Mouse (Mus musculus): ENCODE measurements around the gene Iah1. TPM values are rescaled to one million over a fixed set of nuclear protein-coding genes. Genes with fewer than 3 reads are reported as not detected.

Gene Iah1
- polyA plus RNA-seq, 2 experiments: 45.6 to 52.9 TPM

- WGBS: 78% methylated on average over 5 of the region's 5 CpGs
- H3K36me3 ChIP-seq (ENCODE audit: control insufficient read depth, insufficient read depth, low read length): peaks cover 80% of the 10 kb centered on the region
These were observed 7.9 kb downstream of the Iah1 start for GRCm38 (mm10) chr12:21324101-21324500.

GRCm38 (mm10) chr12:21325266-21325665 is 9.1 kb downstream of the Iah1 start:
- WGBS: 87% methylated on average over 8 of the region's 8 CpGs
- H3K27me3 ChIP-seq (ENCODE audit: control insufficient read depth, insufficient read depth, low read length): no peaks in the 10 kb centered on the region
- DNase-seq (ENCODE audit: low spot score): no peak
- no peak overlapping the region for H3K27ac ChIP-seq (replicated peaks; ENCODE audit: low read depth, low read length)
- H3K4me1 ChIP-seq (ENCODE audit: control insufficient read depth, insufficient read depth, low read length): no peaks in the 10 kb centered on the region
- H3K36me3 ChIP-seq (ENCODE audit: control insufficient read depth, insufficient read depth, low read length): peaks cover 82% of the 10 kb centered on the region
- H3K4me3 ChIP-seq (replicated peaks; ENCODE audit: low read length): no peak overlapping the region
- no peak for TF ChIP-seq POLR2A (IDR thresholded peaks at IDR 0.05; ENCODE audit: borderline replicate concordance, extremely low read depth, insufficient read depth, insufficient read length)
- no peak overlapping the region for H3K4me2 ChIP-seq (replicated peaks; ENCODE audit: low read depth, low read length, severe bottlenecking)
- H3K9ac ChIP-seq (ENCODE audit: low read depth, low read length, severe bottlenecking): no peak overlapping the region
- no peaks in the 10 kb centered on the region for H3K9me3 ChIP-seq (ENCODE audit: control insufficient read depth, low read length)
- no peak for ATAC-seq (ENCODE audit: low FRiP score, low read depth)

More at GRCm38 (mm10) chr12:21324101-21324500, 7.9 kb downstream of the Iah1 start:
- Histone ChIP-seq H3K9me3 (ENCODE audit: control insufficient read depth, low read length) (no peaks in the 10 kb centered on the region), H3K9ac (ENCODE audit: low read depth, low read length, severe bottlenecking) (no peak overlapping the region), H3K4me2 (replicated peaks; ENCODE audit: low read depth, low read length, severe bottlenecking) (no peak overlapping the region), H3K27ac (replicated peaks; ENCODE audit: low read depth, low read length) (no peak overlapping the region), H3K4me1 (ENCODE audit: control insufficient read depth, insufficient read depth, low read length) (no peaks in the 10 kb centered on the region), H3K27me3 (ENCODE audit: control insufficient read depth, insufficient read depth, low read length) (no peaks in the 10 kb centered on the region), H3K4me3 (replicated peaks; ENCODE audit: low read length) (no peak overlapping the region)
- TF ChIP-seq POLR2A (IDR thresholded peaks at IDR 0.05; ENCODE audit: borderline replicate concordance, extremely low read depth, insufficient read depth, insufficient read length): no peak
- ATAC-seq (ENCODE audit: low FRiP score, low read depth) (no peak), DNase-seq (ENCODE audit: low spot score) (no peak)

GRCm38 (mm10) chr12:21326325-21326724 is 10.1 kb downstream of the Iah1 start:
- no peak overlapping the region for H3K4me2 ChIP-seq (replicated peaks; ENCODE audit: low read depth, low read length, severe bottlenecking)
- H3K4me1 ChIP-seq (ENCODE audit: control insufficient read depth, insufficient read depth, low read length): no peaks in the 10 kb centered on the region
- peaks cover 80% of the 10 kb centered on the region for H3K36me3 ChIP-seq (ENCODE audit: control insufficient read depth, insufficient read depth, low read length)
- H3K9ac ChIP-seq (ENCODE audit: low read depth, low read length, severe bottlenecking): no peak overlapping the region
- no peak overlapping the region for H3K4me3 ChIP-seq (replicated peaks; ENCODE audit: low read length)
- ATAC-seq (ENCODE audit: low FRiP score, low read depth): no peak
- WGBS: 80% methylated on average over 3 of the region's 3 CpGs
- H3K9me3 ChIP-seq (ENCODE audit: control insufficient read depth, low read length): no peaks in the 10 kb centered on the region
- TF ChIP-seq POLR2A (IDR thresholded peaks at IDR 0.05; ENCODE audit: borderline replicate concordance, extremely low read depth, insufficient read depth, insufficient read length): no peak
- no peak for DNase-seq (ENCODE audit: low spot score)
- no peak overlapping the region for H3K27ac ChIP-seq (replicated peaks; ENCODE audit: low read depth, low read length)
- H3K27me3 ChIP-seq (ENCODE audit: control insufficient read depth, insufficient read depth, low read length): no peaks in the 10 kb centered on the region

- Histone ChIP-seq H3K9me3 (ENCODE audit: control insufficient read depth, low read length) (no peaks in the 10 kb centered on the region), H3K9ac (ENCODE audit: low read depth, low read length, severe bottlenecking) (no peak overlapping the region), H3K36me3 (ENCODE audit: control insufficient read depth, insufficient read depth, low read length) (peaks cover 76% of the 10 kb centered on the region), H3K4me3 (replicated peaks; ENCODE audit: low read length) (no peak overlapping the region), H3K27me3 (ENCODE audit: control insufficient read depth, insufficient read depth, low read length) (no peaks in the 10 kb centered on the region), H3K4me2 (replicated peaks; ENCODE audit: low read depth, low read length, severe bottlenecking) (no peak overlapping the region), H3K27ac (replicated peaks; ENCODE audit: low read depth, low read length) (no peak overlapping the region), H3K4me1 (ENCODE audit: control insufficient read depth, insufficient read depth, low read length) (no peaks in the 10 kb centered on the region)
- no peak for TF ChIP-seq POLR2A (IDR thresholded peaks at IDR 0.05; ENCODE audit: borderline replicate concordance, extremely low read depth, insufficient read depth, insufficient read length)
- ATAC-seq (ENCODE audit: low FRiP score, low read depth) (no peak), DNase-seq (ENCODE audit: low spot score) (no peak)
- WGBS: 91% methylated on average over 9 of the region's 9 CpGs
These were observed 13.6 kb downstream of the Iah1 start for GRCm38 (mm10) chr12:21329661-21330400.

- peaks cover 77% of the 10 kb centered on the region for H3K36me3 ChIP-seq (ENCODE audit: control insufficient read depth, insufficient read depth, low read length)
- DNase-seq (ENCODE audit: low spot score): no peak
- no peak for ATAC-seq (ENCODE audit: low FRiP score, low read depth)
- TF ChIP-seq POLR2A (IDR thresholded peaks at IDR 0.05; ENCODE audit: borderline replicate concordance, extremely low read depth, insufficient read depth, insufficient read length): no peak
- H3K9me3 ChIP-seq (ENCODE audit: control insufficient read depth, low read length): no peaks in the 10 kb centered on the region
- WGBS: 91% methylated on average over 10 of the region's 10 CpGs
- H3K27me3 ChIP-seq (ENCODE audit: control insufficient read depth, insufficient read depth, low read length): no peaks in the 10 kb centered on the region
- H3K4me1 ChIP-seq (ENCODE audit: control insufficient read depth, insufficient read depth, low read length): no peaks in the 10 kb centered on the region
- no peak overlapping the region for H3K27ac ChIP-seq (replicated peaks; ENCODE audit: low read depth, low read length)
- no peak overlapping the region for H3K4me2 ChIP-seq (replicated peaks; ENCODE audit: low read depth, low read length, severe bottlenecking)
- no peak overlapping the region for H3K9ac ChIP-seq (ENCODE audit: low read depth, low read length, severe bottlenecking)
- no peak overlapping the region for H3K4me3 ChIP-seq (replicated peaks; ENCODE audit: low read length)
These were observed 14.9 kb downstream of the Iah1 start for GRCm38 (mm10) chr12:21330961-21331576.
